Mouse (Mus musculus) adrenal gland, postnatal 4 days (tissue): ENCODE measurements around the gene L3mbtl3. TPM values are rescaled to one million over a fixed set of nuclear protein-coding genes. Genes with fewer than 3 reads are reported as not detected.
A peak's percentile ranks its signal among the peaks of the same experiment; 100 is the strongest.

ENCODE experiments used
- DNase-seq, 2 experiments: peaks; one replicate each; pipeline ENCODE4 v3.0.0; 2021 to 2022; ENCODE audit warnings: low spot score in 2 of 2, mixed read lengths in 2 of 2
- long read RNA-seq, 2 experiments: library from polyadenylated mRNA; stranded (forward); transcript quantifications; one replicate each; pipeline ENCODE4 v2.0.0; 2021
- total RNA-seq, 2 experiments: library from RNA; stranded (reverse); gene quantifications; 2 replicates each; pipeline ENCODE4 v1.2.3; 2021

Gene L3mbtl3
- total RNA-seq = 10 to 100 TPM; 21.8 to 22.0 TPM
- long read RNA-seq, experiment 1, partial matches to known transcripts = 0 of 1 reads
- long read RNA-seq, experiment 1, other reads (novel, unspliced or antisense) = 1 of 1 reads
- long read RNA-seq, experiment 2, full-length matches to known transcripts = 3 of 12 reads
- long read RNA-seq, experiment 2, partial matches to known transcripts = 1 of 12 reads
- long read RNA-seq, experiment 2, other reads (novel, unspliced or antisense) = 8 of 12 reads

- DNase-seq = peak; percentile 78 to 80
These were observed at the start of gene L3mbtl3 for GRCm38 (mm10) chr10:26375790-26376545. Gene L3mbtl3, minus strand, starts transcription at chr10:26375971.

GRCm38 (mm10) chr10:26421168-26421567 lies 45.4 kb upstream of the L3mbtl3 start:
- DNase-seq = no peak

- DNase-seq = no peak
These were observed 12.9 kb upstream of the L3mbtl3 start for GRCm38 (mm10) chr10:26388656-26389055.

- DNase-seq = no peak
These were observed 1.5 kb upstream of the L3mbtl3 start for GRCm38 (mm10) chr10:26377332-26377602.

GRCm38 (mm10) chr10:26376546-26377331 lies 968 bp upstream of the L3mbtl3 start:
- no peak for DNase-seq

- DNase-seq = no peak
These were observed 420 bp downstream of the L3mbtl3 start for GRCm38 (mm10) chr10:26375351-26375751.

GRCm38 (mm10) chr10:26374436-26375311 lies 1.1 kb downstream of the L3mbtl3 start:
- peak; percentile 37 to 42 for DNase-seq

GRCm38 (mm10) chr10:26373951-26374435 lies 1.8 kb downstream of the L3mbtl3 start:
- DNase-seq = peak; percentile 42 to 51

GRCm38 (mm10) chr10:26372940-26373931 lies 2.5 kb downstream of the L3mbtl3 start:
- DNase-seq = peak; percentile 31 to 65

GRCm38 (mm10) chr10:26371416-26371815 lies 4.4 kb downstream of the L3mbtl3 start:
- DNase-seq = no peak

- DNase-seq = no peak
These were observed 10.8 kb downstream of the L3mbtl3 start for GRCm38 (mm10) chr10:26364942-26365341.

- DNase-seq = no peak
These were observed 11.4 kb downstream of the L3mbtl3 start for GRCm38 (mm10) chr10:26364326-26364856.

- no peak for DNase-seq
These were observed 12.2 kb downstream of the L3mbtl3 start for GRCm38 (mm10) chr10:26363605-26364004.

GRCm38 (mm10) chr10:26358798-26359197 lies 17.0 kb downstream of the L3mbtl3 start:
- DNase-seq = no peak

GRCm38 (mm10) chr10:26358231-26358630 lies 17.5 kb downstream of the L3mbtl3 start:
- no peak for DNase-seq

- no peak for DNase-seq
These were observed 22.0 kb downstream of the L3mbtl3 start for GRCm38 (mm10) chr10:26353781-26354180.

- no peak for DNase-seq
These were observed 24.5 kb downstream of the L3mbtl3 start for GRCm38 (mm10) chr10:26351129-26351738.

GRCm38 (mm10) chr10:26350153-26350552 lies 25.6 kb downstream of the L3mbtl3 start:
- no peak for DNase-seq

GRCm38 (mm10) chr10:26347614-26348013 lies 28.2 kb downstream of the L3mbtl3 start:
- no peak for DNase-seq
